10 mouse cellular contexts compared by ENCODE assay signal in genomic region chr2:5045269-5045965, GRCm38 (mm10). TPM values are rescaled to one million over a fixed set of nuclear protein-coding genes. Genes with fewer than 3 reads are reported as not detected.
DNase-seq lines count a peak whose midpoint lies in the region; ATAC-seq and TF ChIP-seq lines count a peak whose summit lies in the region.
"Had no signal": no experiment of that assay in that cellular context is flagged by ENCODE, and none has a peak within 500 bp of the region (broad histone marks: within the 10 kb centered on the region; RNA-seq: fewer than 3 reads in every experiment).

No protein-coding gene starts in this region.

- 21% methylated on average over 13 of the region's 13 CpGs for WGBS in embryonic facial prominence, embryonic 11.5 days
- 46% methylated on average over 13 of the region's 13 CpGs for WGBS in midbrain, embryonic 14.5 days

- ATAC-seq in embryonic facial prominence, embryonic 11.5 days (replicated peaks; ENCODE audit: insufficient number of reproducible peaks, low FRiP score, low TSS enrichment, low read depth), result no peak
- ATAC-seq in midbrain, embryonic 14.5 days (ENCODE audit: low FRiP score, low TSS enrichment), result no peak
- ATAC-seq: intestine, embryonic 16.5 days had no signal

- no peak for TF ChIP-seq CTCF in ES-Bruce4 (IDR thresholded peaks at IDR 0.05; ENCODE audit: low read depth, low read length)
- no peak for TF ChIP-seq CTCF in left cerebral cortex, adult 2 months (IDR thresholded peaks at IDR 0.05)

- H3K4me3 ChIP-seq in ES-Bruce4 (ENCODE audit: low read depth, low read length), result no peak overlapping the region
- no peak overlapping the region for H3K4me3 ChIP-seq in embryonic facial prominence, embryonic 11.5 days (ENCODE audit: low read depth, low read length)
- no peak overlapping the region for H3K4me3 ChIP-seq in midbrain, embryonic 14.5 days (replicated peaks; ENCODE audit: low read depth, low read length)
- H3K4me3 ChIP-seq in left cerebral cortex, adult 2 months, result no peak overlapping the region

- no peaks in the 10 kb centered on the region for H3K9me3 ChIP-seq in ES-Bruce4 (replicated peaks; ENCODE audit: control insufficient read depth, insufficient read depth, low read length, poor library complexity, severe bottlenecking)
- H3K9me3 ChIP-seq in embryonic facial prominence, embryonic 11.5 days (replicated peaks; ENCODE audit: control insufficient read depth, low read length), result no peaks in the 10 kb centered on the region
- H3K9me3 ChIP-seq in midbrain, embryonic 14.5 days (ENCODE audit: control insufficient read depth, low read length), result no peaks in the 10 kb centered on the region

- no peak for TF ChIP-seq EP300 in ES-Bruce4 (IDR thresholded peaks at IDR 0.05; ENCODE audit: insufficient read depth, low read depth, low read length)

- peak overlapping the region; percentile 33; the same call in 1 of the 2 replicates for H3K9ac ChIP-seq in ES-Bruce4 (ENCODE audit: low read depth, poor library complexity, severe bottlenecking)
- H3K9ac ChIP-seq in embryonic facial prominence, embryonic 11.5 days (replicated peaks; ENCODE audit: low read length), result no peak overlapping the region
- H3K9ac ChIP-seq in midbrain, embryonic 14.5 days (replicated peaks; ENCODE audit: low read length), result no peak overlapping the region

- peak; percentile 24 for DNase-seq in kidney, postnatal 10 days
- DNase-seq in kidney, adult 9 months, result no peak
- DNase-seq in embryonic facial prominence, embryonic 11.5 days (ENCODE audit: low spot score), result peak; percentile 31
- peak; percentile 61 for DNase-seq in midbrain, embryonic 14.5 days
- no peak for DNase-seq in ovary, postnatal 10 days (ENCODE audit: low spot score)
- DNase-seq in right cerebral cortex, adult 2 months (ENCODE audit: low spot score in 2 of 2), result no peak
- DNase-seq in left cerebral cortex, adult 2 months (ENCODE audit: extremely low spot score in 1 of 2, low spot score in 2 of 2), result no peak
- DNase-seq: thymus, postnatal 4 days had no signal

- H3K36me3 ChIP-seq in ES-Bruce4 (ENCODE audit: control insufficient read depth, insufficient read depth, low read length, poor library complexity, severe bottlenecking), result no peaks in the 10 kb centered on the region
- no peaks in the 10 kb centered on the region for H3K36me3 ChIP-seq in embryonic facial prominence, embryonic 11.5 days (replicated peaks; ENCODE audit: control insufficient read depth, insufficient read depth, low read depth, low read length)
- H3K36me3 ChIP-seq in midbrain, embryonic 14.5 days (ENCODE audit: control insufficient read depth, insufficient read depth, low read length), result no peaks in the 10 kb centered on the region

- H3K27ac ChIP-seq in ES-Bruce4 (ENCODE audit: insufficient read depth, low read length), result peak overlapping the region; percentile 70
- no peak overlapping the region for H3K27ac ChIP-seq in embryonic facial prominence, embryonic 11.5 days (replicated peaks; ENCODE audit: low read depth, low read length)
- peak overlapping the region; percentile 55; the same call in 1 of the 2 replicates for H3K27ac ChIP-seq in midbrain, embryonic 14.5 days (replicated peaks; ENCODE audit: low read depth, low read length)
- no peak overlapping the region for H3K27ac ChIP-seq in left cerebral cortex, adult 2 months

- H3K27me3 ChIP-seq in ES-Bruce4 (ENCODE audit: control insufficient read depth, insufficient read depth, low read length, poor library complexity, severe bottlenecking), result no peaks in the 10 kb centered on the region
- no peaks in the 10 kb centered on the region for H3K27me3 ChIP-seq in embryonic facial prominence, embryonic 11.5 days (ENCODE audit: control insufficient read depth, insufficient read depth, low read length)
- no peaks in the 10 kb centered on the region for H3K27me3 ChIP-seq in midbrain, embryonic 14.5 days (ENCODE audit: control insufficient read depth, insufficient read depth, low read length)

- intact Hi-C loops in left cerebral cortex, adult 2 months (cut with DNase I), result no loop called here

- no peak overlapping the region; the same call in 1 of the 2 replicates for H3K4me2 ChIP-seq in embryonic facial prominence, embryonic 11.5 days (ENCODE audit: low read depth, low read length)
- H3K4me2 ChIP-seq in midbrain, embryonic 14.5 days (ENCODE audit: low read length), result no peak overlapping the region; the same call in 1 of the 2 replicates

- no peak for TF ChIP-seq POLR2A in ES-Bruce4 (IDR thresholded peaks at IDR 0.05; ENCODE audit: insufficient read depth, low read length)

- peaks cover 3% of the 10 kb centered on the region for H3K4me1 ChIP-seq in ES-Bruce4 (ENCODE audit: control insufficient read depth, insufficient read depth, low read length)
- peaks cover 3% of the 10 kb centered on the region; the same call in 1 of the 2 replicates for H3K4me1 ChIP-seq in embryonic facial prominence, embryonic 11.5 days (ENCODE audit: control insufficient read depth, insufficient read depth, low read length)
- H3K4me1 ChIP-seq in midbrain, embryonic 14.5 days (ENCODE audit: control insufficient read depth, insufficient read depth, low read length), result 0 out of 2 replicates have a peak, but pooled peaks cover 5% of the 10 kb centered on the region

RNA-seq across cellular contexts. Expression of gene Optn, which starts 18.4 kb away (rescaled TPM):
- 12.4 and 13.3 TPM in 2 replicates for polyA plus RNA-seq in ES-Bruce4 (2011; ENCODE audit: insufficient read depth, insufficient read length, low read depth, missing spikeins)
- polyA plus RNA-seq in embryonic facial prominence, embryonic 11.5 days (2014; fragmentation: Nextera tagmentation; extraction: Ambion mirVana), result 4.8 and 6.2 TPM in 2 replicates
- 12.1 and 13.6 TPM in 2 replicates for polyA plus RNA-seq in midbrain, embryonic 14.5 days (2014; fragmentation: Nextera tagmentation; extraction: Ambion mirVana)
- 10 to 100 TPM; 16.7 to 20.4 TPM for total RNA-seq in left cerebral cortex, adult 2 months (2021)

RNA-seq across cellular contexts. Expression of gene Mcm10, which starts 32.8 kb away (rescaled TPM):
- polyA plus RNA-seq in ES-Bruce4 (2011; ENCODE audit: insufficient read depth, insufficient read length, low read depth, missing spikeins), result 91.6 and 92.8 TPM in 2 replicates
- 58.4 and 66.0 TPM in 2 replicates for polyA plus RNA-seq in embryonic facial prominence, embryonic 11.5 days (2014; fragmentation: Nextera tagmentation; extraction: Ambion mirVana)
- 2.8 and 6.5 TPM in 2 replicates for polyA plus RNA-seq in midbrain, embryonic 14.5 days (2014; fragmentation: Nextera tagmentation; extraction: Ambion mirVana)
- 1 to 10 TPM in 1 of 2 experiments, under 1 TPM in 1; 0.72 to 1.2 TPM for total RNA-seq in left cerebral cortex, adult 2 months (2021)

Comparison
In these comparisons a context has a peak if more than half of its experiments do, and no peak if none do; other contexts are left out.
1. DNase-seq: peak in kidney, postnatal 10 days (single experiment), embryonic facial prominence, embryonic 11.5 days (single experiment) and midbrain, embryonic 14.5 days (single experiment); none in kidney, adult 9 months (single experiment), ovary, postnatal 10 days (single experiment), right cerebral cortex, adult 2 months (0 of 2) and left cerebral cortex, adult 2 months (0 of 2).
2. H3K27ac ChIP-seq: peak in ES-Bruce4 (single experiment) and midbrain, embryonic 14.5 days (single experiment); none in embryonic facial prominence, embryonic 11.5 days (single experiment) and left cerebral cortex, adult 2 months (single experiment).